Mouse (Mus musculus) megakaryocyte-erythroid progenitor cell, adult 5-6 weeks (primary cell): ENCODE data around the gene Prcp. TPM values are rescaled to one million over a fixed set of nuclear protein-coding genes. Genes with fewer than 3 reads are reported as not detected.
"Not testable (repeated sequence)": the region's sequence is repeated elsewhere in the genome, so short reads cannot be mapped to it uniquely, and the experiment has no call there.

Experiments used
- ATAC-seq: replicated peaks from 2 replicates; pipeline ENCODE4 v1.8.0; 2016; ENCODE audit warnings: mild to moderate bottlenecking, inconsistent platforms; ENCODE audit not compliant: severe bottlenecking, poor library complexity, low FRiP score, low TSS enrichment
- total RNA-seq, 2 experiments: library from RNA; stranded (forward) in 1 of 2; stranded (reverse) in 1 of 2; fragments of 200-1000, 215-1000 nt in 1 of 2; fragments of >200 nt in 1 of 2; fragmentation: Nextera tagmentation in 1 of 2; gene quantifications; 2 replicates each; pipeline ENCODE4 v1.2.3; 2014 to 2017

Gene Prcp
- total RNA-seq, 2 experiments from 2014 or later: 50.3 to 85.8 TPM

GRCm38 (mm10) chr7:92886801-92887200 is 12.5 kb downstream of the Prcp start:
- peak; percentile 64 for ATAC-seq

DNA sequence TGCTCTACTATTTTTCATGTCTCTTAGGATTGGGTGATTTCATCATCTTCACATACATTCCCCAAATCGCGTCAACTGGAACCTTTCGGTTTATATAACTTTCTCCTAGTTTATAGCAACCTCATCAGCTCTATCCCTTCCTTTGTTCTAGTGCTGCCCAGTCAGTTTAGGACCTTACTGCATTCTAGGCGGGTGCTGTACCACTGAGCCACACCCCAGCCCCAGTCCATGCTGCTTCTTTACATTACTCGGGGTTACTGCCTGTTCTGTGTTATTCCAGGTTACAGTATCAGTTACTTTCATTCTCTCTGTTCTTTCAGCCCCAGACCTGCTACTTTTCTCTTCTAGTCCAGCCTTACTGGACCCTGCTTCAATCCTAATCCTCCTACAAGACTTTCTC is 13.0 kb downstream of the Prcp start:
- no peak for ATAC-seq

GRCm38 (mm10) chr7:92890211-92890610 is 15.9 kb downstream of the Prcp start:
- no peak for ATAC-seq

DNA sequence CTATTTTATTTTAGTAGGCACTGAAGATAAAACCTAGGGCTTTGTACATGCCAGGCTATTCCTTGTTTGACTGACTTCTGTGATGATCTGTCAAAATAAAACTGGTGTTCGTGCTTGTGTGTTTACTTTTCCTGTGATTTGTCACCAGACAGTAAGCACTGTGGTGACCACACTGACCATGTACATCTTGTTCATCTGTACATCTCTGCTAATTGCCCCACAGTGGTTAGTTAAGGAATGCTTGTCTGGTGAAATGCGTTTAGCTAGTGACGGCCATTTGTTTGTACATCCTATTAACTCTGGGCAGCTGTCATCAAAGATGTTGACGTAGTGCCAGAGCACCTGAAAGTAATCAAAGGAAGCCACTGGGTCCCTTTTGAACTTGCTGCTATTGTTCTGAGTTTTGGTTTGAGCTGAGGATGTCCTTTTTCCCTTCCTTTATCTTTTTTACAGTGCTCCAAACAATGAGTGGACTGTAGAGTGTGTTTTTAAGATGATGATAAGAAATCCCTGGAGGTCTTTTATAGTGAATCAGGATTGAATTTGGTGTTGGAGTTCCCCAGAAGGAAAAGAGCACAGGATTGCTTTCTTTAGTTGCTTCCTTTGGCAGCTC is 16.5 kb downstream of the Prcp start:
- ATAC-seq: no peak

DNA sequence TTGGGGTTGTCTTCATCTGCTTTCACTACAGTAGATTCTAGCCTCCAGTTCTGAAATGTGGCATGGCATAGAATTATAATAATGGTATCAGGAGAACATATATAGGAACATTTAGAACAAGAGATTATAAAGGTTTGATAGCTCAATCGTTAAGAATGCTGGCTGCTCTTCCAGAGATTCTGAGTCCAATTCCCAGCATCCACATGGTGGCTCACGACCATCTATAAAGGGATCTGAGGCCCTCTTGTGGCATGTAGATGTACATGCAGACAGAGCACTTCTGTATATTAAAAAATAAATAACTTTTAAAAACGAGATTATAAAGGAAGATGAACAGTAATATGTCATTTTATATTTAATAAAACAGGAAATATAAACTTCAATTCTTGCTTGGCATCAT is 19.2 kb downstream of the Prcp start:
- peak; percentile 55; the same call in 1 of the 2 replicates for ATAC-seq

- ATAC-seq: no peak
Observed at GRCm38 (mm10) chr7:92896036-92896435, 21.8 kb downstream of the Prcp start.

GRCm38 (mm10) chr7:92897021-92897420 is 22.8 kb downstream of the Prcp start:
- ATAC-seq: peak; percentile 65; the same call in 1 of the 2 replicates

DNA sequence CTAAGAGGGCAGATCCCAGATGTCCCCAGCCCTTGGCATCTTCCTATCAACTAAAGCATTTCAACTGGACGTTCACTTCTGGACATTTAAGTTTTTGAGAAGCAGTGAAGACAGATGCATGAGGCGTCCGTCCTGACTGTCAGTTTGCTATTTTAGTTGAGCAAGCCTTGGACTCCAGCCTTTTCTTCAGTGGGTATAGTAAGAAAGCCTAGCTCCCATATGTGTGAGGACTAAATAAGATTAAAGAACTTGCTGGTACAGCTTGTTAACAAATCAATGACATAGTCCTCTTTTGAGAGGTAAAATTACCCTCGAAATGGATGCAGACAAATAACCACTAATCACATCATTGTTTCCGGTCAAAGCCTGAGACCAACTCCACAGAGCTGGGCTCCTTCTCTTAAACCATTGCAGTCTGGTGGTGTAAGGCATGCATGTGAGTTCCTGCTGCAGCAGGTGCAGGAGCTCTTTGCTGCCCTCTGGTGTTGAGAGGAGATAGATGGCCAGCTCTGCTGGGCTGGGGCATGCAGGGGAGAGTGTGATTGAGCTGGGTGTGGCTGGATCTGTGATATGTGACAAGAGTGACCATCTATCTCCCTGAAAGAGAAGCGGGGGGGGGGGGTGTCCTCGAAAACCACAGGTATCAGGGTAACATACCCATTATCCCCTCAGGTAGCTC is 29.2 kb downstream of the Prcp start:
- peak; percentile 100 for ATAC-seq

DNA sequence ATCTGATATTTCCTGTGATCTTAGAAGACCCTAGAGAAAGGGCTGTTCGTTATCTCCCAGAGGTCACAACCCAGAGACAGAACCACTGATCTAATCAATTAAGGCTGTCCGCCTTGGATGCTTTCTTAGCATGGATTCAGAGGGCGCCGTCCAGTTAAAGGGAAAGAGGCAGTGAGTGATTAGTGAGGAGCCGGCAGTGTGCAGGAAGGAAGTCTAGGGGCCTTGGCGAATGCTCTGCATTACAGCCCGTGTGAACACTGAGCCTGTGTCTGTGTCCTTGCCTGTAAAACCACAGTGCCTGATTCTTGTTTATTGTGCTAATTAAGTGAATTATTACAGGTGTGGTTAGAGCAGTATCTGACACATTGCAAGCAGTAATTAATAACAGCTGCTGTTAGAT is 30.0 kb downstream of the Prcp start:
- not testable (repeated sequence) for ATAC-seq

- ATAC-seq: no peak
Observed at GRCm38 (mm10) chr7:92920172-92920856, 46.0 kb downstream of the Prcp start.

- no peak for ATAC-seq
Observed at GRCm38 (mm10) chr7:92920857-92921172, 46.5 kb downstream of the Prcp start.

DNA sequence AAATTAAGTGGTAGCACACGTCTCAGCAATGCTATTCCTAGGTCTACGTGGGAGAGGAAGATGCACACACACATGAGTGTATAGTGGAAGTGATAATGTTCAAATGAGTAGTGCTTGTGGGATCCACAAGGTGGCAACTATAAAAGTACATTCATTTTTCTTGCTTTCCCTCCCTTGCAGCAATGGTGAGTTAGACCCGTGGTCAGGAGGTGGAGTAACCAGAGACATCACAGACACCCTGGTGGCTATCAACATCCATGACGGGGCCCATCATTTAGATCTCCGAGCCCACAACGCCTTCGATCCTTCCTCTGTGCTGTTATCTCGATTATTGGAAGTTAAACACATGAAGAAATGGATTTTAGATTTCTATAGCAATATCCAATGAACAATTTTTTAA is 58.5 kb downstream of the Prcp start:
- peak; percentile 54 for ATAC-seq

DNA sequence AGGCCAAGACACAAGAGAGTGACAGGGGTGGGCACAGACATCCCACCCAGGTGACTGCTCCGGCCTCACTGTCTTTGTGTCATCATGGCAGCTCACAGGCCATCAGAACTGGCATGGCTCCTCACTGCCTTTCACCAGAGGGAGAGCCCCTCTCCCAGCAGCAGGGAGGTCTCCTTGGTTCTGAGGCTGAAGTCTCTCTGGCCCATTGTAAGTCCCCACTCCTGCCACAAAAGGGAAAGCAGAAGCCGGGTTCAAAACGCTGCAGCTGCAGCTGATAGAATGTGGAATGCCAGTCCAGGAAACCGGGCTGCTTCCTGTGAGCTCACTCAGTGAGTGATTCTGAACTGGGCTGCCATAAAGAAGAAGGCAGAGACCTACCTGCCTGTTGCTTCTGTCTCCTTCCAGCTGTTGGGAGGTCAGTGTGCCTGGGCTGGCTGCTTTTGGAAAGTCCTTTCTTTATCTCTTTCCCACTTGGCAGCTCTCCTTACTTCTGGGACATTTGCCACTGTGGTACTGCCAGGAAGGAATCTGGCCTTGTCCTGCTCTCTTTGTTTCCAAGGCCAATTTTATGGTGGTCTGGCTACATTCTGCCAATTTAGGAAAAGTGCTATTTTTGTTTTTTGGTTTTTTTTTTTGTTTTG is 59.2 kb downstream of the Prcp start:
- not testable (repeated sequence) for ATAC-seq

- ATAC-seq: no peak
Observed at GRCm38 (mm10) chr7:92936747-92937146, 62.5 kb downstream of the Prcp start.

- peak; percentile 80 for ATAC-seq
Observed at GRCm38 (mm10) chr7:92937955-92938354, 63.7 kb downstream of the Prcp start.

DNA sequence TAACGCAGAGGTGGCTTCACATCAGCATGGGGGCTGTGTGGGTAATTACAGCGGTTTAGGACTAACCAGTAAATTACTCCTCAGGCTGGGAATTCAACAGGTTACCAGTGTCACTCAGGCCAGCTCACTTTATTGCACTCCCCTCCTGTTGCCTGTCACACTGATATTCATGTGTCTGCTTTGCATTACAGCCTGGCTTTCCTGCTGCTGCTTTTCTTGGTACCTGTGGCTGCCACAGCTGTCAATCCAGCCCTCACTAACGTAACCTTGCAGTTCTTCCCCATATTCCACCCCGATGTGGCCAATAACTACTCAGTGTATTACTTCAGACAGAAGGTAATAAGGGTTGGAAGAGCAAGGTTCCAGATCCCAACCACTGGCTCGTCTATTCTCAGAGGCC is 65.5 kb downstream of the Prcp start:
- no peak for ATAC-seq

DNA sequence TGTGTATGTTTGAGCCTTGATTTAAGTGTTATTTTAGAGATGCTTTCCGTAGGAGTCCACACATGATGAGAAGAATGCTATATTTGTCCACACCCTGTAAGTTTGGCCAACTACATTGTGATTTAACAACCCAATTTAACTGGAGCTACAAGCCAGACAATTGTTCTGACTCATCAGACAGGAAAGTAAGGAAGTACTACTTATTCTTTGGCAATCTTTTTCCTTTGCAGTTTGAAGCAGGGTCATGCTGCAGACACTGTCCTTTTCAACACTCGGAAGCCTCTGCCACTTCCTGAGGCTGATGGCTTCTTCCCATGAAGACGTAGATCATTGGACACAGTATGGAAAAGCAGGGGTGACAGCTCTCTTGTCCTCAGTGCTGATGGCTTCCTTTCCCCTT is 76.5 kb downstream of the Prcp start:
- ATAC-seq: no peak

GRCm38 (mm10) chr7:92952210-92952609 is 77.9 kb downstream of the Prcp start:
- no peak for ATAC-seq

GRCm38 (mm10) chr7:92959758-92960157 is 85.5 kb downstream of the Prcp start:
- no peak for ATAC-seq

GRCm38 (mm10) chr7:92961876-92962275 is 87.6 kb downstream of the Prcp start:
- ATAC-seq: peak; percentile 41; the same call in 1 of the 2 replicates
